Mouse (Mus musculus) embryonic fibroblast, embryonic 13.5 days (primary cell): ENCODE results near the gene Rftn1. TPM values are rescaled to one million over a fixed set of nuclear protein-coding genes. Genes with fewer than 3 reads are reported as not detected.
A peak's percentile ranks its signal among the peaks of the same experiment; 100 is the strongest.

Experiments used
- H3K27ac ChIP-seq: 2 replicates; pipeline ENCODE4 v1.5.1; 2012; ENCODE audit warnings: low read length, control low read depth, inconsistent platforms; ENCODE audit not compliant: insufficient read depth
- H3K4me1 ChIP-seq: 2 replicates; pipeline ENCODE4 v1.6.1; 2011; ENCODE audit warnings: low read length; ENCODE audit not compliant: control insufficient read depth, insufficient read depth
- H3K4me3 ChIP-seq: 2 replicates; pipeline ENCODE4 v1.5.1; 2011; ENCODE audit warnings: mild to moderate bottlenecking, control low read depth, low read length; ENCODE audit not compliant: insufficient read depth
- CTCF ChIP-seq: IDR thresholded peaks from 2 replicates; pipeline ENCODE4 v1.5.1; 2011; ENCODE audit warnings: mild to moderate bottlenecking, control low read depth, low read length, moderate library complexity, borderline replicate concordance; ENCODE audit not compliant: insufficient read depth
- POLR2A ChIP-seq: IDR thresholded peaks from 2 replicates; pipeline ENCODE4 v1.6.1; 2011; ENCODE audit warnings: low read depth, mild to moderate bottlenecking, control low read depth, low read length, moderate library complexity
- polyA plus RNA-seq: library from polyadenylated mRNA; stranded (reverse); fragments of >200 nt; gene quantifications from 2 replicates; pipeline ENCODE4 v1.2.4, GENCODE M21; 2011; ENCODE audit warnings: low read depth; ENCODE audit not compliant: missing spikeins, insufficient read length

The Rftn1 gene
- polyA plus RNA-seq = 15.1 and 23.4 TPM in 2 replicates

GRCm38 (mm10) chr17:50190131-50191015 lies at the start of gene Rftn1:
Gene Rftn1 (minus strand): TSS chr17:50190674.
- TF ChIP-seq POLR2A = peak; percentile 37; the same call in 1 of the 2 replicates
- no peak for TF ChIP-seq CTCF
- no peaks in the 10 kb centered on the region for H3K4me1 ChIP-seq
- peak within 1 kb of the TSS; percentile 87 for H3K4me3 ChIP-seq
- no peak within 1 kb of the TSS for H3K27ac ChIP-seq

- TF ChIP-seq CTCF (no peak), POLR2A (no peak)
- Histone ChIP-seq H3K4me1 (no peaks in the 10 kb centered on the region), H3K27ac (no peak overlapping the region), H3K4me3 (no peak overlapping the region)
These were observed 47.5 kb upstream of the Rftn1 start for GRCm38 (mm10) chr17:50237818-50238610.

DNA sequence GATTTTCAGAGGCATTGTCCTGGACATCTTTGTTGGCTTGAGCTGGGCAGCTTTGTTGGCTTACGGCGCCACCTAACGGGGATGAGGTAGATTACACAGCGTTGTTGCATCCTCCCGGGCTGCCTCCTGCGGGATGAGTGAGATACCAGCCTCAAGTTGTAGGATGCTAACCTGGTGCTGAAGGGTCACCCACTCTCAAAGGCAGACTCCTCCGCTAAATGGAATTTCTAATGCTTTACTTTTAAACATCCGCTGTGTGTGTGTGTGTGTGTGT lies 46.9 kb upstream of the Rftn1 start:
- TF ChIP-seq POLR2A (no peak), CTCF (peak; percentile 96)
- H3K27ac ChIP-seq = no peak overlapping the region
- H3K4me3 ChIP-seq = no peak overlapping the region
- no peaks in the 10 kb centered on the region for H3K4me1 ChIP-seq

DNA sequence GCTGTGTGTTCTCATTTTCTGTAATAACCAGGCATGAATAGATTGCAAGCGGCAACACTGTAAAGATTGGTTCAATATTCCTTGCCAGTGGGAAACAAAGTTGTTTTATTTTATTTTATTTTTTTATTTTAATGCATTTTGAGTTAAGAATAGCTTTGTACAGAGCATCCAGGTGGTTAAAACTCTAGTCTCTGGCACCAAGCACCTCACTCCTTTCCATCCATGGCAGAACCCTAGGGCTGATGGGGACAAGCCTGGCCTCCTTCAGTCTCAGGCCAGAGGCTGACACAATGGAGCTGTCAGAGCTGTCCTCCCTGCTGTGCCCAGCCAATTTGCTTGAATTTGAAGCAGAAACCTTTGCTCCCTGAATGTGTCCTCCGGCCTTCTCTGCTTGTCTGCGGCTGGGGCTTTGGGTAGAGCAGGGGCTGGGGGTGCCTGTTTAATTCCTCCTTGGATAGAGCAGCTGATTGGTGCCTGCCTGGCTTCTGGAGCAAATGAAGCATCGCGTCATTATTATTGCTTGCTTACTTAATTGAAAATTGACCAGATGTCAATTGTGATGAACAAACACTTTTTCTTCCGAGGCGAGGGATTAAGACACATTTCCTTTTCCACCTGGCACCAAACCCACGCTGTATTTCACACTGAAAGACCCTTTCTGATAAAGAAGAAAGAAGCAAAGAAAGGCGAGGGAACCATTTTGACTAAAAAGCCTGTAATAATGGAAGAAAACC lies 46.4 kb upstream of the Rftn1 start:
- H3K27ac ChIP-seq = no peak overlapping the region
- H3K4me3 ChIP-seq = no peak overlapping the region
- no peak for TF ChIP-seq POLR2A
- no peak for TF ChIP-seq CTCF
- no peaks in the 10 kb centered on the region for H3K4me1 ChIP-seq

GRCm38 (mm10) chr17:50235943-50236701 lies 45.6 kb upstream of the Rftn1 start:
- Histone ChIP-seq H3K4me3 (no peak overlapping the region), H3K27ac (no peak overlapping the region), H3K4me1 (no peaks in the 10 kb centered on the region)
- no peak for TF ChIP-seq CTCF
- TF ChIP-seq POLR2A = no peak

GRCm38 (mm10) chr17:50233956-50234355 lies 43.5 kb upstream of the Rftn1 start:
- TF ChIP-seq CTCF = no peak
- TF ChIP-seq POLR2A = no peak
- Histone ChIP-seq H3K27ac (no peak overlapping the region), H3K4me1 (no peaks in the 10 kb centered on the region), H3K4me3 (no peak overlapping the region)

- Histone ChIP-seq H3K4me1 (no peaks in the 10 kb centered on the region), H3K27ac (no peak overlapping the region), H3K4me3 (no peak overlapping the region)
- TF ChIP-seq POLR2A = no peak
- no peak for TF ChIP-seq CTCF
These were observed 42.3 kb upstream of the Rftn1 start for GRCm38 (mm10) chr17:50232821-50233220.

- Histone ChIP-seq H3K4me3 (no peak overlapping the region), H3K27ac (no peak overlapping the region), H3K4me1 (no peaks in the 10 kb centered on the region)
- no peak for TF ChIP-seq CTCF
- no peak for TF ChIP-seq POLR2A
These were observed 40.7 kb upstream of the Rftn1 start for GRCm38 (mm10) chr17:50231206-50231605.

- TF ChIP-seq POLR2A (no peak), CTCF (no peak)
- H3K4me1 ChIP-seq = no peaks in the 10 kb centered on the region
- no peak overlapping the region for H3K4me3 ChIP-seq
- no peak overlapping the region for H3K27ac ChIP-seq
These were observed 39.1 kb upstream of the Rftn1 start for GRCm38 (mm10) chr17:50229534-50229933.
